Mouse (Mus musculus) cerebellum, postnatal 25 days (tissue): Measurements from ENCODE around the gene Ppip5k1.
"Not testable (repeated sequence)": the region's sequence is repeated elsewhere in the genome, so short reads cannot be mapped to it uniquely, and the experiment has no call there.

Experiments
- DNase-seq, 2 experiments: peaks; one replicate each; pipeline ENCODE4 v3.0.0; 2021; ENCODE audit warnings: mixed read lengths in 2 of 2

Gene Ppip5k1

GRCm38 (mm10) chr2:121354820-121355592 lies at the start of gene Ppip5k1:
Gene Ppip5k1, minus strand, starts transcription at chr2:121355396.
- peak; percentile 99 for DNase-seq

GRCm38 (mm10) chr2:121403296-121403695 lies 48.1 kb upstream of the Ppip5k1 start:
- DNase-seq, result no peak

- peak; percentile 91 to 95 for DNase-seq
These were observed 41.4 kb upstream of the Ppip5k1 start for GRCm38 (mm10) chr2:121396624-121397023.

GRCm38 (mm10) chr2:121386961-121387575 lies 31.9 kb upstream of the Ppip5k1 start, which contains the start of gene Strc:
Gene Strc, minus strand, starts transcription at chr2:121387168.
- not testable (repeated sequence) for DNase-seq

GRCm38 (mm10) chr2:121374766-121375165 lies 19.6 kb upstream of the Ppip5k1 start:
- no peak for DNase-seq

- no peak for DNase-seq
These were observed 17.1 kb upstream of the Ppip5k1 start for GRCm38 (mm10) chr2:121372266-121372665.

- no peak for DNase-seq
These were observed 15.7 kb upstream of the Ppip5k1 start for GRCm38 (mm10) chr2:121370921-121371320.

GRCm38 (mm10) chr2:121368831-121369230 lies 13.6 kb upstream of the Ppip5k1 start:
- peak; percentile 36 to 64 for DNase-seq

GRCm38 (mm10) chr2:121363656-121364055 lies 8.5 kb upstream of the Ppip5k1 start:
- DNase-seq, result no peak

GRCm38 (mm10) chr2:121359461-121359860 lies 4.3 kb upstream of the Ppip5k1 start:
- peak; percentile 38 to 47 for DNase-seq

GRCm38 (mm10) chr2:121358381-121358780 lies 3.2 kb upstream of the Ppip5k1 start:
- DNase-seq, result peak; percentile 95 to 97

- no peak for DNase-seq
These were observed 2.8 kb upstream of the Ppip5k1 start for GRCm38 (mm10) chr2:121357961-121358360.

GRCm38 (mm10) chr2:121357494-121357893 lies 2.3 kb upstream of the Ppip5k1 start, which contains the start of gene Ckmt1:
Gene Ckmt1, plus strand, starts transcription at chr2:121357714.
- no peak for DNase-seq

- no peak for DNase-seq
These were observed 818 bp downstream of the Ppip5k1 start for GRCm38 (mm10) chr2:121354378-121354777.

- no peak for DNase-seq
These were observed 2.0 kb downstream of the Ppip5k1 start for GRCm38 (mm10) chr2:121353156-121353555.

- no peak for DNase-seq
These were observed 16.1 kb downstream of the Ppip5k1 start for GRCm38 (mm10) chr2:121339057-121339456.

GRCm38 (mm10) chr2:121329492-121329891 lies 25.7 kb downstream of the Ppip5k1 start:
- DNase-seq, result peak; percentile 63 to 73

- peak; percentile 85 to 91 for DNase-seq
These were observed 31.3 kb downstream of the Ppip5k1 start for GRCm38 (mm10) chr2:121323693-121324470.

GRCm38 (mm10) chr2:121323041-121323440 lies 32.2 kb downstream of the Ppip5k1 start:
- DNase-seq, result peak; percentile 88

GRCm38 (mm10) chr2:121316278-121316677 lies 38.9 kb downstream of the Ppip5k1 start:
- DNase-seq, result no peak

GRCm38 (mm10) chr2:121308997-121309416 lies 46.2 kb downstream of the Ppip5k1 start:
- DNase-seq, result no peak

GRCm38 (mm10) chr2:121300036-121300435 lies 55.2 kb downstream of the Ppip5k1 start:
- peak; percentile 63 to 70 for DNase-seq

- peak; percentile 56 to 65 for DNase-seq
These were observed 55.7 kb downstream of the Ppip5k1 start for GRCm38 (mm10) chr2:121299471-121299870.
